Mouse (Mus musculus) layer of hippocampus, adult 2 months (tissue): ENCODE results near the gene Kcnj12. TPM values are rescaled to one million over a fixed set of nuclear protein-coding genes. Genes with fewer than 3 reads are reported as not detected.

Experiments used
- DNase-seq, 2 experiments: peaks; one replicate each; pipeline ENCODE4 v3.0.0; 2022; ENCODE audit warnings: low spot score in 2 of 2
- H3K27ac ChIP-seq: fragments of 200-600 bp; 2 replicates; pipeline ENCODE4 v1.8.1; 2022
- H3K4me3 ChIP-seq: fragments of 200-600 bp; 2 replicates; pipeline ENCODE4 v1.8.1; 2022; ENCODE audit warnings: mild to moderate bottlenecking
- CTCF ChIP-seq: fragments of 200-600 bp; conservative IDR thresholded peaks from 2 replicates; pipeline ENCODE4 v1.8.1; 2022; ENCODE audit warnings: antibody characterized with exemption, mild to moderate bottlenecking, moderate library complexity
- long read RNA-seq, 2 experiments: library from polyadenylated mRNA; stranded (forward); transcript quantifications; one replicate each; pipeline ENCODE4 v2.0.0; 2021; ENCODE audit warnings: borderline mapping rate in 2 of 2
- total RNA-seq, 2 experiments: library from RNA; stranded (reverse); gene quantifications; 2 replicates each; pipeline ENCODE4 v1.2.3; 2021

The Kcnj12 gene
- 1 to 10 TPM; 5.2 to 7.4 TPM for total RNA-seq
- long read RNA-seq, experiment 1: 0 reads
- long read RNA-seq, experiment 2: 0 reads

DNA sequence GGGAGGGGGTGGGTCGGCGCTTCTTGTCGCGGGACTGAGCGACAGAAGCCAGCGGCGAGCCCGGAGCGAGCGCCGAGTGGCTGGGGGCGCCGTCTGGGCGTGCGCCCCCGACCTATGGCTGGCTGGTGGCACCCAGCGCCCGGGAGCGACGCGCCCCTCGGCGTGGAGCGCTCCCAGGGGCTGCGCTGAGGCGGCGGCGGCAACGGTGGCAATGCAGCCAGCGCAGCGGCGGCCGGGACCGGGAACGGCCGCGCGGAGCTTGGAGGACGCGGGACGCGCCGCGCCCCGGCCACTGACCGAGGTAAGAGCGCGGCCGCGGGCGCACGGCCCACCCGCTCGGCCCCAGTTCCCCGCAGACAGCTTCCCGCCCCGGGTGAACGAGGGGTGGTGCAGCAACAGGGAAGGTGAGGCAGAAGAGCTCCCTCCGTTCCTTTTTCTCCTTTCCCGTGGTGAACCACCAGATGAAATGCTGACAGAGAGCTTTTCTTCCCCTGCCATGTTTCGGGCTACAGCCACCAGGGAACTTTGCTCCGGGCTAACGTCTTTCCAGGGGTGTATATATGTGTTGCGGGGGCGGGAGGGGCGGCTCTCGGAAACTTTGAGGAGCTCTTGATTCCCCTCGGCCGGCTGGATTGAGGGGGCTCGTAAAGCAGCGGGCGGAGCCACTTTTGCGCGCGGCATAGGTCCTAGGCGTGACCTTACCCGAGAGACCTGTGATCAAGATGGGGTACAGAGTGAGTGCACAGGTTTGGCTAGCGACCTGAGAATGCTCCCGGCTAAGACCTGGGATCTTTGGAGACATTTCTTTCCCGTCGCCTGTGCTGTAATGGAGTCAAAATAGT, at the start of gene Kcnj12:
TSS of gene Kcnj12 (plus strand) at position 15 of the 842 bp plus-strand sequence.
- no peak for DNase-seq
- Histone ChIP-seq H3K27ac (peak within 1 kb of the TSS; percentile 68; the same call in 1 of the 2 replicates), H3K4me3 (peak within 1 kb of the TSS; percentile 64)
- no peak for TF ChIP-seq CTCF

DNA sequence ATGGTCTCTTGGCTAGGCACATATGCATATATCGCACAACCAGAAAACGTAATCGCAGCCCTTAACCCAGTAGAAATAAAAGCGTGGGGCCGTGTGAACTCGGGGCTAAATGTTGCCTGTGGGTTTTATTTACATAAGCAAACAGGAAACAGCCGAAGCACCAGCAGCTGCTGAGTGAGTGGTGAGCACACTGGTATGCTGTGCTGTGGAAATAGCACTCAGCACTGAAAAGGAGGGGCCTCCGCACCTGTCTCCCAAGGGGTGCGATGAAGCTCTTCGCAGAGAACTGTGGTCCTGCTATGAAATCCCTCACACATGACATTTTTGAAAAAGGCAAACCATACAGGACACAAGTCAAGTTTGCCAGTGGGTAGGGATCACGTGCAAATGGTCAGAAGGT, 47.3 kb upstream of the Kcnj12 start:
- Histone ChIP-seq H3K4me3 (no peak overlapping the region), H3K27ac (no peak overlapping the region)
- TF ChIP-seq CTCF: no peak
- DNase-seq: no peak

DNA sequence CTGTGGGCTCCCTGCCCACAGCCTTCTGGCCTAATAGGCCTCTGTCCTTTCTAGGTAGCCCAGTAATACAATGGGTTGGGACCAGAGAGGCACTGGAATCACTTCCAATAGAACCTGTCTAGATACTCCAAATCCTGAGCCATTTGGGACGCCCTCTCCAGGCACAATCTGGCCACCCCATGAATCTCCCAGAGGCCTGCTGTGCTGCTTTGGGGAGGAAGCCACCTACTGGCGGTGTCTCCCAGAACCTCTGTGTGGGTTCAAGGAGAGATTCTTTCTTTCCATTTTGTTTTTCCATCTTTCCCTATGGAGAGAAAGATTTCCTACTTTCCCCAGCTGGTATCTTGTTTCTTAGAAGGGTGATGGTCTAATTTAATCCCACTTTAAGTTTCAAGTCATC, 46.1 kb upstream of the Kcnj12 start:
- TF ChIP-seq CTCF: no peak
- DNase-seq: no peak
- H3K4me3 ChIP-seq: no peak overlapping the region

DNA sequence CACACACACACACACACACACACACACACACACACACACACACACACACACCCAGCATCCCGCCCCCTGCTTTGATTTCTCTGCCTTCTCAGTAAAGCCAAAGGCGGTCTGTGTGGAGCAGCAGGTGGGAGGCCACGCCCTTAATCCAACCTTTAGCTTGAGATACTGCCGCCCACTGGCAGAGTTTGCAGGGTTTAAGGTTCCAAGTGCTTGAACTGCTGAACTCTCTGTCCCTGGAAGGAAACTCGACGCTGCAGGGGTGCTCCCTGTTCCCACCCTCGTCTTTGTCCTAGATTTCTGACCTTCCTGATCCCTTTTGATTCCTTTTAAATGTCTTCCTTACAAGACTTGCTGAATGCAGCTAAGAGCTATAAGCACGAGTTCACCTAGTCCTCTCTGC, 45.6 kb upstream of the Kcnj12 start:
- DNase-seq: no peak
- H3K4me3 ChIP-seq: no peak overlapping the region
- TF ChIP-seq CTCF: no peak; the same call in 1 of the 2 replicates
- H3K27ac ChIP-seq: peak overlapping the region; percentile 57; the same call in 1 of the 2 replicates

More for the DNA sequence above, 46.1 kb upstream of the Kcnj12 start:
- H3K27ac ChIP-seq: no peak overlapping the region

DNA sequence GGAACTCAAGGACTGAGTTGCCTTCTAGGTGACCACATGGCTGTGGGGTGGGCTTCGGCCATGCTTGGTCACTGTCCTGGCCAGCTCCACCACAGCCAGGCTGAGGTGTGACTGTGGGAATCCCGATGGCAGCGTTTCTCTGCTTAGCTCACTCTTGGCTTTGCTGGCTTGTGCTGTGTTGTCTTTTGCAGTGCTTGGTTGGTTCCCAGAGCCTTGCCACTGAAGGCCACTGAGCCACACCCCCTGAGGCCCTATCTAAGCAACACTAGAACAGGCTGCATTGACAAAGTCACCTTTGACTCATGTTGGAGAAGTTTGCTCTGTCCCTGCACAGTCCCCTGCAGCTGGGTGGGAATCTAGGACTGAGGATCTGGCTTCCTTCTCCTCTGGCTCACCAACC, 45.2 kb upstream of the Kcnj12 start:
- no peak for TF ChIP-seq CTCF
- H3K27ac ChIP-seq: peak overlapping the region; percentile 57; the same call in 1 of the 2 replicates
- no peak overlapping the region for H3K4me3 ChIP-seq
- no peak for DNase-seq

DNA sequence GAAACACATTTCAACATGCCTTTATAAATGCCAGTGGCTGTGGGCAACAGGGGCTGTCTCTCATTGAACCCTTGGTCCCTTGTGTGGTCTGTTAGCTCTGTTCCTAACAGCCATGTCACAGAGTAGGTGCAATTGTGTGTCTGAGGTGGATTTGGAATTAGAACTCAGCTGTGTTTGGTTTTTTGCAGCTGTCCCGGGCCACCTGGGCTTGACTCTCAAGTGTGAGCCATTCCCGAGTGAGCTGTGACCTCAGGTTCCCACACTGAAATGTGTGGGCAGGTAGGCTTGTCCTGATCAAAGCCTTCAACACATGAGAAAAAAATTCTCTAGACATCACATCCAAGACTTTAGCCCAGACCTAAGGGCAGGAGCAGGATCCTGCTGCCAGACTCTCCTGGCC, 43.7 kb upstream of the Kcnj12 start:
- no peak overlapping the region for H3K4me3 ChIP-seq
- H3K27ac ChIP-seq: no peak overlapping the region
- DNase-seq: no peak
- no peak for TF ChIP-seq CTCF

DNA sequence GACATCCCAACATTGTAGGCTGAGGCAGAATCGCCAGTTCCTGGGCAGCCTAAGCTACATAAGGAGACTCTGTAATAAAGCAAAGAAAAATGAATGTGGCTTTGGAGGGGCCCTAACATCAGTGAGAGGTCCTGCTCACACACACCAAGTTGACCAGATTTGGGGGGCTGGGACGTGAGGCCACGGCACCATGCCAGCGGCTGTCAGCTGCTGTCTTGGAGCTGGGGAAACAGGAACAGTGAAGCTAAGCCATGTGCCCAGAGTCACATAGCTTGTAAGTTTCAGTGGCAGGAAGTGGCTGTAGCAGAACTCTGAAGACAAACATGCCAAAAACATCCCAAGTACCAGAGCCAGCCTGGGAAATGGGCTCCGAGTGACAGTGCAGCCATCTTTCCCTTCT, 42.6 kb upstream of the Kcnj12 start:
- no peak for TF ChIP-seq CTCF
- Histone ChIP-seq H3K27ac (no peak overlapping the region), H3K4me3 (no peak overlapping the region)
- DNase-seq: no peak

DNA sequence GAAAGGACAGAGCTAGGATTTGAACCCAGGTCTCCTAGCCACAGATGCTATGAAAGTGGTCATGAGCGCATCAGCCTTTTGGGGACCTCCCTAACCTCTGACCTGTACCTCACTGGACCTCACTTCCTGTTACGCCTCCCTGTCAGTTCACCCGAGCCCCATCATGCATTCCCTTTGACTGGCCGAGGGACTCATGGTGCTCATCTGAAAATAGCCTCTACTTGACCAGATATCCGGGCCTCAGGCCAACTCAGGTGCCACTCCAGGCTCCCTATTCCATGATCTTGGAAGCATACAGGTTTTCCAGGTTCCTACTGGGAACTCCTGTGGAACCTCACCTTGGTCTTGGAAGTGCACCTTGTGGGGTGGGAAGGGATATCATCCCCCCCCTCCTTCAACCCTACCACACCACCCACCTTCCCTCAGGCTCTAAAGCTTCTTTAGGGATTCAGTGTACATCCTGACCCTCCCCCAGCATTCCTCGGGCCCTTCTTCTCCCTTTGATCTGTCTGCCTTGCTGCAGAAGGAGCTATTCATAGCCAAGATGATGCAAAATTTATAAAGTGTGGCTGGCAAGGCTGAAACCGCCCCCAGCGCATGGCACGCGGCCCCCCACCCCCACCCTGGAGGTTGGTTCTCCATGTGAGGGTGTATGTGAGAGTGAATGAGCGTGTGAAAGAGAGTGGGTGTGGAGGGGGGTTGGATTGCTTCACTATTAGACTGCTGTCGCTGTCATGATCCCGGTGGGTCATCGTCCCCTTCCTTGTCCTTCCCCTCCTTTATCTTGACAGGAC, 40.5 kb upstream of the Kcnj12 start:
- no peak for TF ChIP-seq CTCF
- no peak overlapping the region for H3K27ac ChIP-seq
- DNase-seq: no peak
- no peak overlapping the region for H3K4me3 ChIP-seq

DNA sequence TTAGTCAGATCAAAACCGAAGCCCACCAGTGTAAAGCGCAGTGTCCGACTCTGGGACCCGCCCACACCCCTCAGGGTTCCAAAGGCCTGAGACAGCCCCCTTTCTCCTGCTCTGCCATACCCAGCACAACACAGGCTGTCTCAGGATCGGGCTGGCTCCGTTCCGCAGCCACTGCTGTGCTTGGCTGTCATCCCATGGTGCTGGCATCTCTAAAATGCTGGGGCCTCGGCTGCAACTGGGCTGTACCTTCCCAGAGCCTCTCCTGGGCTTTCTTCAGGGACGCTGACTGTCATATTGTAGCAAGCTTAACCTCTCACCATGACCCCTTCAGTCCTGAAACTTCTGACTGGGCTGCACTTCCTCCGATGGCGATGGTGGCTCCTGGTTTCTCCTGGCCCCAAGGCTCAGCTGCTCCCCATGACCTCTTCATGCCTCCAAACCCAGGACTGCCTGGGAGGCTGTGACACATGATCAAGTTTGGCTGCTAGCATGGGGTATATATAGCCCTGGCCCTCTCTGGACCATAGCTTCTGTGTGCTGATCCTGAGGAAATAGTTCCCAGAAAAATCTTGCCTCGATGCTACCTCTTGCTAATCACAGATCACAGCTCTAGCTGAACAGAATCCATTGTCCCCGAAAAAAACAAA, 37.3 kb upstream of the Kcnj12 start:
- DNase-seq: peak; percentile 17 to 53
- Histone ChIP-seq H3K4me3 (no peak overlapping the region), H3K27ac (no peak overlapping the region)
- no peak for TF ChIP-seq CTCF

DNA sequence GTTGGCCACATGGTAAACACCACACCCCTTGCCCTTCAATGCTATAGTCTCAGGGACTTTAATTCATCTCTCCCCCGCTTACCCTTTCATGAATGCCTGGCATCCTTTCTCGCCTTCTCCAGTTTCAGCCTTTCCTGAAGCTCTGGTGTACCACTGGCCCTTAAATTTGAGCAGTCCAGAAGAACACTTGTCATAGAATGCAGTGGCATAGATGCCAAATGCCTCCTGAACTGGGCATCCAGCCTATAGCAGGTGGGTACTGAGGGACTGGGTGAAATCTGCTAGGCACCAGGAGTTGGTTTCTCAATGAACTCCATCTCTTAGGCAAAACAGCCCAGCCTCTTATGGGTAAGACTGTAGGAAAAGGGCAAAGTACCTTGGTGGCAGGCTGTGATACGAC, 31.9 kb upstream of the Kcnj12 start:
- no peak for TF ChIP-seq CTCF
- DNase-seq: no peak
- no peak overlapping the region for H3K27ac ChIP-seq

DNA sequence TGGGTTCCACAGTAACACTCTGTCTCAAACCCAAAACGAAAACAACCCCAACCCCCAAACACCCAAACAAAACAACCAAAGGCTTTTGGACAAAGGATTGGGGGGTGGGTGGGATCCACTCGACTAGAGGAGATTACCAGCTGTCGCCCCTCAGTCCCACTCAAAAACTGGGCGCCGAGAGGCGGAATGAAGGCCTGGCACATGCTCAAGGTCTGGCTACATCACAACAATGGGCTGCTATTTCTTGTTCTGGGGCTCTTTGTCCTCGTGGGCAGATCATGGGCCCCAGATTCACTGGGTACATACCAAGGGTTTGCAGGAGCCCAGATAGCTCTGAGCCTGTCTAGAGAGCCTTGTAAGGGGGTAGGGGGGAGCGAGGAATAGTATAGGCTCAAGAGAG, 19.6 kb upstream of the Kcnj12 start:
- no peak for DNase-seq
- no peak for TF ChIP-seq CTCF
- Histone ChIP-seq H3K4me3 (no peak overlapping the region), H3K27ac (no peak overlapping the region)

More for the DNA sequence above, 31.9 kb upstream of the Kcnj12 start:
- H3K4me3 ChIP-seq: no peak overlapping the region

DNA sequence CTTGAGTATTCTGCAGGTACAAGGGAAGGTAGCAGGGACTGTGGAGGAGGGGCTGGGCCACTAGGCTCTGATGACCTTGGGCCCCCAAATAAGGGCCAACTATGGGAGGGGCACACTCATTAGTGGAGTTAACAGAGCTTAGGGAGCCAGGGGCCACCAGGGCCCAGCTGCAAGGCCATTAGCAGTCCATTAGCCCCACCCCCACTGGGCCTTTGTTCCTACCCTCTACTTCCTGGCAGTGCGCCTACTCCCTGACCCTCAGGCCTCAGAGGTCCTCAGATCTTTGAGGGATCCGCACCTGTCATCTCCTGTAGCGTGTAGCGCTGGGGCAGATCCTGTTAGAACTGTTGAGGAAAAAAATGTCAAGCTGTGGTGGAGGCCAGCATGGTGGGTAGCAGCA, 18.3 kb upstream of the Kcnj12 start:
- Histone ChIP-seq H3K27ac (no peak overlapping the region), H3K4me3 (no peak overlapping the region)
- no peak for DNase-seq
- no peak for TF ChIP-seq CTCF

DNA sequence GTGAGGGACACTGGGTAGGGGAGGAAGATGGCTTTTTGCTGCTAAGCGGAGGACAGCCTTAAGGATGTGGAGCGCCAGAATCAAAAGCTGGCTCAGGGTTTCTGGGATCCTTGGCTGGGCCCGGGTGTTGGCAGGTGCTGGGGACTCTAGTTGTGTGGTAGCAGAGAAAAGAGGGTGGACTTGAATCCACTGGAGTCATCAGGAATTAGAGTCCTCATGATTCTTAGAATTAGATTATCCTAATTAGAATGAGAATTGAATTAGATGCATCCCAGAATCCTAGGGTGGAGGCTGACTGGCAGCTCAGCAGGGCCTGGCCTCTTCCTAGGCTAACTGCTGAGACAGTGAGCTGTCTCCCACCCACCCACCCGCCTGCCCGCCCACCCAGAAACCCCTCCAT, 17.6 kb upstream of the Kcnj12 start:
- no peak for TF ChIP-seq CTCF
- no peak overlapping the region for H3K27ac ChIP-seq
- H3K4me3 ChIP-seq: no peak overlapping the region
- DNase-seq: no peak
